Mouse (Mus musculus) testis, adult 2 months (tissue): ENCODE measurements around the gene Dohh.

Experiments
- CTCF ChIP-seq: fragments of 200-500 bp; IDR thresholded peaks from 2 replicates; pipeline ENCODE4 v1.5.1; 2012; ENCODE audit warnings: low read depth, mild to moderate bottlenecking, inconsistent platforms, low read length, moderate library complexity; ENCODE audit not compliant: control insufficient read depth, insufficient read depth, insufficient replicate concordance
- POLR2A ChIP-seq: fragments of 200-500 bp; IDR thresholded peaks from 2 replicates; pipeline ENCODE4 v1.6.1; 2012; ENCODE audit warnings: low read depth, mild to moderate bottlenecking, inconsistent platforms, low read length, moderate library complexity; ENCODE audit not compliant: control insufficient read depth

DNA sequence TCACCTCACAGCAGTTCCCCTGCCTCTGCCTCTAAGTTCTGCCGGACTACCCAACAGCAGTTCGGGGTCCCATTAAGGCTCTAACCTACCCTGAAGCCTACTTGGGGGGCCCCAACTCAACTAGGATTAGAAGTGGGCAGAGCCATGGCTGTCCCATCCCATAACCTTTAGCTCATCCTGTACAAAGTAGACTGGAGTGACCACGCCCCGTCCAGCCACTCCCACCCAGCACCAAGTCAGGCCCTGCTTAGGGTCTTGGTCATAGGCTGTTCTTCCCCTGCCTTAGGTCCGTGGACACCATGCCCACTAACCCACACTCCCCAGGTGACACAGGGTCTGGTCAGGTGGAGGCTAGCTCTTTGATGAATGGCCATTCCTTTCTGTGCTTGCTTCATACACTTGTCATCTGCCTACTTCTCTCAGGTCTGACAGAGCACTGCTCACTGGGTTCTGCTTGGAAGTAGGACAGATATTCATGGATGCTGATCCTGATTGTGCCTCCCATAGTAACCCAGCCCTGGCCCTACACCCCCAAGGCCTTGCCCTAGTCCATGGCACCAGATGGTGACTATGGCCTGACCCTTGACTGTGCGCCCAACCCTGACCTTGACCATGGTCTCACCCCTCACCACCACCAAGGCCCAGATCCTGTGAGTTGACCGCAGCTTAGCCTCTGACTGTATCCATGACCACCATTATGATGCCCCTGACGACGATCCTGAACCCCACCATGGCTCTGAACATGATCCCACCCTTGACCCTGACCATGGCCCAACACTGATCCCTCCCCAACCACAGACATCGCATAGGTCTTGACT is 35.1 kb downstream of the Dohh start:
- TF ChIP-seq CTCF (no peak), POLR2A (peak; percentile 60; the same call in 1 of the 2 replicates)
